Mouse (Mus musculus) bone marrow macrophage, adult 2 months (primary cell): ENCODE data around the gene Rtl6.

ENCODE experiments used
- CTCF ChIP-seq: IDR thresholded peaks from 2 replicates; pipeline ENCODE4 v1.5.1; 2012; ENCODE audit warnings: low read depth, mild to moderate bottlenecking, low read length, moderate library complexity
- POLR2A ChIP-seq: IDR thresholded peaks from 2 replicates; pipeline ENCODE4 v1.6.1; 2012; ENCODE audit warnings: mild to moderate bottlenecking, low read depth, low read length, borderline replicate concordance

GRCm38 (mm10) chr15:84597021-84597420 lies 39.4 kb upstream of the Rtl6 start:
- TF ChIP-seq POLR2A (no peak), CTCF (no peak)
